Mouse (Mus musculus): ENCODE measurements around the gene Taf1b. TPM values are rescaled to one million over a fixed set of nuclear protein-coding genes. Genes with fewer than 3 reads are reported as not detected.

The Taf1b gene
- polyA plus RNA-seq (2015; fragmentation: Nextera tagmentation; extraction: Ambion mirVana): 16.8 and 23.5 TPM in 2 replicates

DNA sequence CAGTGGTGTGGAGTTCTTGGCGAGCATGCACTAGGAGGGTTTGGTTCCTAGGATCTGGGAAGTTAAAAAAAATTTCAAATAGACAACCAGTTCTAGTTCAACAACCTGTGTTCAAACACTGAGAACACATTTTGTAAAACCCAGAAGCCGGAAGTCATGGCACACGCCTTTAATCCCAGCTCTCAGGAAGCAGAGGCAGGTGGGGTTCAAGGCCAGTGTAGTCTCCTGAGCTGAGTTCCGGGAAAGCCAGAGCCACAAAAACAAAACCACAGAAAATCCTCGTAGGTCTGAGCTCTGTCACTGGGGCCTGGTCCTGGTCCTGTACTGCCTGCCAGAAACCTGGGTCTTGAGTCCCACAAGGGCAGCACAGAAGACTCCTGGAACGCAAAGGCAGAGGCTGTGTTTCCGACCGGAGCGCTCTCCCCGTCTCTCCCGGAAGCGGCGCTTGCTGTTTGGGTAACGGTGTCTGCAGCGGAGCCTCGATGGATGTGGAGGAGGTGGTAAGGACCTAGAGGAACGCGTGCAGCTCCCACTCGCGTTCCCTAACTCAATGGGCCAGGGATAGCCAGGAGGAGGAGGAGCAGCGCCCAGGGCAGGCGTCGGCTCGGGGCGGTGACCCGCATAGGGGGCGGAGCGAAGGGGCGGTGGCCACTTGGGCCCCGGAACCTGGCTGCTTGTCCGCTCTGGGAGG lies at the start of gene Taf1b:
TSS of gene Taf1b (plus strand) at position 210 of the 691 bp plus-strand sequence.

DNA sequence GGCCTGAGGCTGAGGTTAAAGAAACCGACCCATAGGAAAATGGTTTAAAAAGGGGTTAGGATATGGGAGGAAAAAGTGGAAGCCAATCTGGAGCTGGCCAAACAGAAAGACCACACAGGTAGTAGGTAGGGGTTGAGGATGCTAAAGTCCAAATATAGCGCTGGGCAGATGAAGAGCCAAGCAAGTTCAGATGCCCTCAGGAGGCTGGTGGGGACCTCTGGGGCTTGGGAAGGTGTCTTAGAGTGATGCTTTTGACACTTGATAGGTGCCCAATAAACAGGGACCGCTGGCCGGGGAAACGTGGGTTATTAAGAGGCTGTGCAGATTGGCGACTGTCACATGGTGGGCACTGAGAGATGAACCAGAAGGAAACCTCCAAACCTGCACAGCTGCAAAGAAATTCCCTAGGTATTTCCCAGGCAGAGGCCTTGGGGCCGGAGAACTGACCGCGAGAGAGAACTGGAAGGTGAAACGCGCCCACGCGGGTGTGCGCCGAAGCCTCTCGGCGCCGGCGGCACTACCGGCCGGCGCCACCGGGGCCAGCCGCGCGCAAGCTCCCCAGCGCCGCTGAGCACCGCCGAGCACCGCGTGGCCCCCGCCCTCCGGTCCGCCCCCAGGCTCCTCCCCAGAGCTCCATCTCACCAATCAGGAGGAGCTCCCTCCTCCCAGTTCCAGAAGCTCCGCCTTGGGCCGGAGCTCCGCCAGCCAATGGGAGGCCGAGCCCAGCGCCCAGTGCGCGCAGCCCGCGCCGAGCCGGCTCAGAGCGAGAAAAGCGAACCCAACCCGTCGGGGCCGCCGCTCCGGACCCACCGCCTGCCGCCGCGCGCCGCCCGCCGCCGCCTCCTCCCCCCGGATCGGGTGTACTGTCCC lies 73.6 kb downstream of the Taf1b start, which contains the start of gene Grhl1:
TSS of gene Grhl1 (plus strand) at position 761 of the 870 bp plus-strand sequence.

Other genes starting within 250 kb of the Taf1b start
- 0.22 and 0.25 TPM in 2 replicates for gene Grhl1, start 73.9 kb downstream of the Taf1b start, polyA plus RNA-seq (2015; fragmentation: Nextera tagmentation; extraction: Ambion mirVana)
- 17.5 and 18.8 TPM in 2 replicates for gene Klf11, start 152.9 kb downstream of the Taf1b start, polyA plus RNA-seq (2015; fragmentation: Nextera tagmentation; extraction: Ambion mirVana)
- gene Cys1, start 183.5 kb downstream of the Taf1b start, polyA plus RNA-seq (2015; fragmentation: Nextera tagmentation; extraction: Ambion mirVana): 2.9 and 6.1 TPM in 2 replicates
- 43.9 and 65.3 TPM in 2 replicates for gene Rrm2, start 209.9 kb downstream of the Taf1b start, polyA plus RNA-seq (2015; fragmentation: Nextera tagmentation; extraction: Ambion mirVana)

Measured in adrenal gland, postnatal 0 days (tissue).